Mouse (Mus musculus) 416B (cell line): Measurements from ENCODE around the gene Nbr1.
"Not testable (repeated sequence)": the region's sequence is repeated elsewhere in the genome, so short reads cannot be mapped to it uniquely, and the experiment has no call there.

Experiments
- DNase-seq: peaks from one replicate; pipeline ENCODE4 v3.0.0; 2011; ENCODE audit warnings: low read depth

Nbr1 gene

GRCm38 (mm10) chr11:101582054-101583035, 30.4 kb downstream of the Nbr1 start, which contains the start of gene Tmem106a:
TSS of gene Tmem106a (plus strand) at chr11:101582242.
- peak; percentile 84 for DNase-seq

GRCm38 (mm10) chr11:101583205-101583604, 31.3 kb downstream of the Nbr1 start:
- DNase-seq: no peak

DNA sequence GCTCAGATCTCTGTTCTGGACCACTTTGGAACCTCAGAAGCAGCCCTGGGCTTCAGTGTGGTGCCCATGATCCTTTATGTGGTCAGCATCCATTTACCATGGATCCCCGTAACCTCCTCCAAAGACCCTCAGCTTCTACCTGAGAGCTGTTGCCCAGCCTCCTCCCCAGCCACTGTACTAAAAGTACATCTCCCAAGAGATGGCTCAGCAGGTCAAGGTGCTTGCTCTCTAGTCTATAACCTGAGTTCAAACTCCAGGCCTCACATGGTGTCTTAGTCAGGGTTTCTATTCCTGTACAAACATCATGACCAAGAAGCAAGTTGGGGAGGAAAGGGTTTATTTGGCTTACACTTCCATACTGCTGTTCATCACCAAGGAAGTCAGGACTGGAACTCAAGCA, 33.1 kb downstream of the Nbr1 start:
- not testable (repeated sequence) for DNase-seq

DNA sequence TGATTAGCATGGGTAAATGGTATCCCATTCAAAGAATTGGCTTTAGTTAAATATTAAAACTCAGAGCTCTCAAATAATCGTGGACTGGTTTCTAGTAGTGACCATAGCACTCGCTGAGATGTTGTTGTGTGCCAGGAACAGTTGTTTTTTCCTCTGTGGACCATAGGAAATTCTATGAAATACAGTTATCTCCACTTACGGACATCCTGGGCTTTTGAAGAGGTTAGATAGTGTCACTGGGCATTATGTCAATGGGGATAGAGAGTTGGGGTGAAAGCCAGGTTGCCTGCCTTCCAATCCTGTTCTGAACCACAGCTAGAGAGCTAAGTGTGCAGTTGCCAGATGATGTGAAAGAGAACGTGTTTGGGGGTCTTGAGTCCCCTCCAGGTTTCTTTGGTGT, 33.9 kb downstream of the Nbr1 start:
- no peak for DNase-seq

DNA sequence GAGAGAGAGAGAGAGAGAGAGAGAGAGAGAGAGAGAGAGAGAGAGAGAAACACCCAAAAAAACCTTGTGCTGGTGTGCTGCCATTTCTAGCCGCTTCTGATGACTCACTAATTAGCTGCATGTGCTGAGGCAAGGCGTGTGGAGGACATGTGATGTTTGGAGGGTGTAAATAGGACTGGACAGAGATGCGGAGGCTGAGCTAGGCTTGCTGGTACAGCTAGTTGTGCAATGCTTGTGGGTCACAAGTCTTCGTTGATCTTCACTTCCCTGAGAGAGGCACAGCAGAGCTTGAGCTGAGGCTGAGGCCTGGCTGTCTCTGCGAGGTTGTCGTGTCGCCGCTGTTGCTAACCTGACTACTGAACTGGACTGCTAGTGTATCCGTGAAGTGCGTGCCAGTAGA, 35.7 kb downstream of the Nbr1 start:
- peak; percentile 63 for DNase-seq

DNA sequence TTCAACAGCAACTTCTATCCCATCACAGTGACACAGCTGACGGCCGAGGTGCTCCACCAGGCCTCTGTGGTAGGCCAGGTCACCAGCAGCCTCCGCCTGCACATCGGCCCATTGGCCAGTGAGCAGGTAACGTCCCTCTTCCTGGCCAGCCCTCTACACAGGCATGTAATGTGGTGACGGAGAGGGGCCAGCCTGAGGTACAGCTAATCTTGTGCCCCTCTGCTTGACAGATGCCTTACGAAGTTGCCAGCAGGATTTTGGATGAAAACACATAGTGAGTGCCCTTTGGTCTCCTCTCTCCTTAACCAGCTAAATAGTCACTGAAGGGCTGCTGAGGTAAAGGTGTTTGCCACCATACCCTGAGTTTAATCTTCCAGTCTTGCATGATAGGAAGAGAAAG, 36.9 kb downstream of the Nbr1 start:
- DNase-seq: no peak

- peak; percentile 81 for DNase-seq
Observed at GRCm38 (mm10) chr11:101589444-101589843, 37.5 kb downstream of the Nbr1 start.

DNA sequence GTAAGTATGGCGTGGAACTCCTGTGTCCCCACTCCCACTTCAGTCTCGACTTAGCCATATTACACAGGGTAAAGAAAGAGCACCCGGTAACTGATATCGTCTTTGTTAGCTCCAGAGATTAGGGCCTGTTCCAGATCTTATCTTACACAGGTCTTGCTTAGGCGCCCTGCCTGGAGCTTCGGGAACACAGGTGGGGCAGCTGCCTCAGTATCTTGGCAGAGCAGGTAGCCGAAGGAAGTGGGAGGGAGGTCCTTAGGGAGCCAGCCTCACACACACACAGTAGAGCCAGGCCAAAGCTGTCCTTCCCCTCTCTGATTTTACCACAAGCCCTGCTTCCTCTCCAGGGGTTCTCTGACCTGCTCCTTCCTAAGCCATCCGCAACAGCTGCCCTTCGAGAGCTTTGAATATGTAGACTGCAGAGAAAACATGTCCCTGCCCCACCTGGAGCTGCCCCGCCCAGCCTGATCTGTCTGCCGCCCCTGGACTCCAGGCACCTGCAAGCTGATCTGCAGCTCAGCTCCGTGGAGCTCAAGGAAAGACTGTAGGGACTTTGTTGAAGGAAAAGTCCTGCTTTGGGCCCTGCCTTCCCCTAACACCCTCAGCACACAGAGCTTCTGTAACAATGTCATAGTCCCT, 38.2 kb downstream of the Nbr1 start:
- DNase-seq: no peak

DNA sequence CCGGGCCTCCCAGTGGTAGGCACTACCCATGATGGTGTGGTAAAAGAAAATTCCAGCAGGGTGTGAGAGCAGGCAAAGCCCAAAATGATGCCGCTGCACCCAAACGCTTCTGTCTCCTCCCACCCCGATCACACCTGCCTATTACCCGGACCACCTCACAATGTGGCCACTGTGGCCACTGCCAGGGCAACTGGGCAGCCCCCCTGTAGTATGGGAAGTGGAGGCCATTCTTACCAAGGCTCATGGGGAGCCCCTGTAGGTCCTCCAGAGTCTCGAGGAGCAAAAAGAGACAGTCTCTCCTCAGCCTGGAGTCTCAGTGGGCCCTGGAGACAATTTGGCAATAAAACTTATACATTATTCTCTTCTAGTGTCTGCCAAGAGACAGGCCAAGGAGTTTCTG, 47.2 kb downstream of the Nbr1 start, which contains the start of gene Gm11634:
Gene Gm11634 (minus strand): TSS at position 101 of the 400 bp plus-strand sequence.
- no peak for DNase-seq

GRCm38 (mm10) chr11:101602491-101602890, 50.5 kb downstream of the Nbr1 start:
- DNase-seq: peak; percentile 77

- DNase-seq: no peak
Observed at GRCm38 (mm10) chr11:101604116-101604515, 52.2 kb downstream of the Nbr1 start.

GRCm38 (mm10) chr11:101604531-101605453, 52.8 kb downstream of the Nbr1 start:
- DNase-seq: peak; percentile 93

GRCm38 (mm10) chr11:101607134-101607533, 55.2 kb downstream of the Nbr1 start:
- not testable (repeated sequence) for DNase-seq

- no peak for DNase-seq
Observed at GRCm38 (mm10) chr11:101610445-101610844, 58.5 kb downstream of the Nbr1 start.

- no peak for DNase-seq
Observed at GRCm38 (mm10) chr11:101613596-101613995, 61.6 kb downstream of the Nbr1 start.

GRCm38 (mm10) chr11:101614116-101614515, 62.2 kb downstream of the Nbr1 start:
- DNase-seq: no peak

- no peak for DNase-seq
Observed at GRCm38 (mm10) chr11:101615380-101615779, 63.4 kb downstream of the Nbr1 start.

- no peak for DNase-seq
Observed at GRCm38 (mm10) chr11:101616104-101616503, 64.2 kb downstream of the Nbr1 start.

GRCm38 (mm10) chr11:101616948-101617767, 65.2 kb downstream of the Nbr1 start:
- DNase-seq: no peak

DNA sequence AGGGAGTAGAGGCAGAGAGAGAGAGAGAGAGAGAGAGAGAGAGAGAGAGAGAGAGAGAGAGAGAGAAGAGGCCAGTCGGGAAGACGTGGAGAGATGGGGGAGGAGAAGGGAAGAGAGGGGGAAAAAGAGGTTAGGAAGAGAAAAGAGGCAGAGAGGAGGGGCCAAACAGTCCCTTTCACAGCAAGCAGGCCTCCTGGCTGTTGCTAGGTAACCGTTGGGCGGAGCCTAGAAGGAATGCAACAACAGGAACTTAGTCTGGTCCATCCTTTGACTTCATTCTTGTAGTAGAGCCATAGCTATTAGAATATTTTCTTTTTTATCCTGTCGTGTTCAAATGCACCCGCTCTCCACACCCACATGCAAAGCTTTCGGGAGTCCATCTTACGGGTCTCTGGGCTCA, 65.9 kb downstream of the Nbr1 start:
- peak; percentile 41 for DNase-seq

DNA sequence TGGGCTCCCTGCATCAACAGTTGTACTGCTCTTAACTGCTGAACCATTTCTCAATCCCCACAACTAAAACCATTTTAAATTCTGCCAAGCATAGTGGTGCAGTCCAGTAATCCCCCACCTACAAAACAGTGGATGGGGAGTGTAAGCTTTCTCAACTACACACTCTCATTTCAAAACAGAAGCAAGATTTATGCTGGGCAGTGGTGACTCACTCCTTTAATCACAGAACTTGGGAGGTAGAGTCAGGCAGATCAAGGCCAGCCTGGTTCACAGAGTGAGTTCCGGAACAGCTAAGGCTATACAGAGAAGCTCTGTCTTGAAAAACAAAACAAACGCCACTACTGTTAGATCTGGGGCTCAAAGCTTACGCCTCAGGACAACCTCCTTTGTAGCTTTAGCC, 66.6 kb downstream of the Nbr1 start:
- no peak for DNase-seq
